Mouse (Mus musculus) midbrain, embryonic 10.5 days (tissue): ENCODE measurements around the gene Kmo. TPM values are rescaled to one million over a fixed set of nuclear protein-coding genes. Genes with fewer than 3 reads are reported as not detected.

Experiments used
- DNase-seq: peaks from one replicate; pipeline ENCODE4 v3.0.0-alpha.2; 2017; ENCODE audit warnings: low spot score
- H3K27ac ChIP-seq: fragments of 300-500 bp; sonication (generic); replicated peaks from 2 replicates; pipeline ENCODE4 v1.5.1; 2016; ENCODE audit warnings: mild to moderate bottlenecking
- H3K27me3 ChIP-seq: fragments of 300-500 bp; sonication (generic); 2 replicates; pipeline ENCODE4 v1.6.1; 2016; ENCODE audit warnings: low read depth, mild to moderate bottlenecking; ENCODE audit not compliant: poor library complexity, severe bottlenecking
- H3K36me3 ChIP-seq: fragments of 300-500 bp; sonication (generic); 2 replicates; pipeline ENCODE4 v1.6.1; 2016; ENCODE audit warnings: mild to moderate bottlenecking, moderate library complexity
- H3K4me1 ChIP-seq: fragments of 300-500 bp; sonication (generic); 2 replicates; pipeline ENCODE4 v1.6.1; 2016
- H3K4me3 ChIP-seq: fragments of 300-500 bp; sonication (generic); 2 replicates; pipeline ENCODE4 v1.5.1; 2016; ENCODE audit warnings: mild to moderate bottlenecking, moderate library complexity
- H3K9me3 ChIP-seq: fragments of 300-500 bp; sonication (generic); replicated peaks from 2 replicates; pipeline ENCODE4 v1.6.1; 2016; ENCODE audit warnings: mild to moderate bottlenecking
- WGBS: fragments of 180-500 bp; shearing (Covaris S2); methylation state at CpG from one replicate; pipeline ENCODE4 v1.1.7; 2016; 5-methylcytosine and 5-hydroxymethylcytosine counted together
- polyA plus RNA-seq: library from polyadenylated mRNA; unstranded; fragments of >200 nt; fragmentation: Nextera tagmentation; extraction: Ambion mirVana; gene quantifications from 2 replicates; pipeline ENCODE4 v1.2.1, GENCODE M21; 2016

Gene Kmo
- polyA plus RNA-seq, 1 experiment from 2014 or later: 0.11 TPM

DNA sequence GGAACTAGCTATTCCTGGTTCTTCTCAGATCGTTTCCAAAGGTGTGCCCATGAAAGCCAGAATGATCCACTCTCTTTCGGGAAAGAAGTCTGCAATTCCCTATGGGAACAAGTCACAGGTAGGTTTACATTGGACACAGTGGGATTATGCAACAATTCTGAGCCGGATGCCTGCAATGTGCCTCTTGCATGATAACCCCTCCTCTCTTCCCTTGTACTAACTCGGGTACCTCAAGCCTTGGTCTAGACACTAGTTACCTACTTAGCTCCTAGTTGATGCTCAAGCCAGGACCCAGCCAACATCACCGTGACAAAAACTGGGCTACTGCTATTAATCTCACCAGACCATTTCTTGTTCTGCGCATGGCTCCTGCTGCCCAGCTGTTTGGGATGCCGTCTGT lies 18.9 kb downstream of the Kmo start:
- DNase-seq: no peak
- H3K4me1 ChIP-seq: peaks cover 6% of the 10 kb centered on the region; the same call in 1 of the 2 replicates
- H3K4me3 ChIP-seq: no peak overlapping the region
- no peaks in the 10 kb centered on the region for H3K27me3 ChIP-seq
- 93% methylated on average over 7 of the region's 7 CpGs for WGBS
- H3K9me3 ChIP-seq: no peaks in the 10 kb centered on the region
- H3K27ac ChIP-seq: no peak overlapping the region
- no peaks in the 10 kb centered on the region for H3K36me3 ChIP-seq

DNA sequence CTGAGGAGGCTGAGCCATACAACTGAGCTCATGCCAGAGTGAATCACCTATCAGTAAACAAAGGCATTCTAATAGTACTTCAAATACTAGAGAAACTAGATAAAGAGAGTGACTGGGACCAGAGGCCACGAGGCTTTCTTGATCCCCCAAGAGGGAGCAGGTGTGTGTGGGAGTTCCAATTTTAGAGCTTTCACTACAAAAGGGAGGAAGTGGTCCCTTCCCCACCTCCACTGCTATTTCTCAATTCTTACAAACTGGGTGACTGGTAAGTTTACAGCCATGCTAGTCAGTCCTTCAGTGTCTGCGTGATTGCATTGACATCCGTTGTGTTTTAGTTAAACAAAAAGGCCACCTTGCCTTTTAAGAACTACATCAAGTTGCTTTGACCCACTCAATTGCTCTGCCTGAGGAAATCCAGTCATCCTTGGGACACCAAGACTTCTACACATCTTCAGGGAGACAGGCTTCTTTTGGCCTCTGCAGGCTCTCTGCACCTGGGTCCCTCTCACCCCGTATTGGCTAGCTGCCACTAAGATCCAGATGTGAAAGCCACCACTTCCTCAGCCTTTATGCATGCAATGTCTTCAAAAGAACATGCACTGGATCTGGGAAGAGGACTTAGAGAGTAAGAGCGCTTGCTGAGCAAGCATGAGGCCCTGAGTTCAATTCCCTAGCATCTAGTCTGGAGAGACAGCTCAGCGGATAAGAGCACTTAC lies 20.4 kb downstream of the Kmo start:
- DNase-seq: no peak
- Histone ChIP-seq H3K4me1 (peaks cover 6% of the 10 kb centered on the region; the same call in 1 of the 2 replicates), H3K9me3 (no peaks in the 10 kb centered on the region), H3K36me3 (no peaks in the 10 kb centered on the region), H3K4me3 (no peak overlapping the region), H3K27me3 (no peaks in the 10 kb centered on the region), H3K27ac (no peak overlapping the region)
- WGBS: 84% methylated on average over 6 of the region's 6 CpGs

DNA sequence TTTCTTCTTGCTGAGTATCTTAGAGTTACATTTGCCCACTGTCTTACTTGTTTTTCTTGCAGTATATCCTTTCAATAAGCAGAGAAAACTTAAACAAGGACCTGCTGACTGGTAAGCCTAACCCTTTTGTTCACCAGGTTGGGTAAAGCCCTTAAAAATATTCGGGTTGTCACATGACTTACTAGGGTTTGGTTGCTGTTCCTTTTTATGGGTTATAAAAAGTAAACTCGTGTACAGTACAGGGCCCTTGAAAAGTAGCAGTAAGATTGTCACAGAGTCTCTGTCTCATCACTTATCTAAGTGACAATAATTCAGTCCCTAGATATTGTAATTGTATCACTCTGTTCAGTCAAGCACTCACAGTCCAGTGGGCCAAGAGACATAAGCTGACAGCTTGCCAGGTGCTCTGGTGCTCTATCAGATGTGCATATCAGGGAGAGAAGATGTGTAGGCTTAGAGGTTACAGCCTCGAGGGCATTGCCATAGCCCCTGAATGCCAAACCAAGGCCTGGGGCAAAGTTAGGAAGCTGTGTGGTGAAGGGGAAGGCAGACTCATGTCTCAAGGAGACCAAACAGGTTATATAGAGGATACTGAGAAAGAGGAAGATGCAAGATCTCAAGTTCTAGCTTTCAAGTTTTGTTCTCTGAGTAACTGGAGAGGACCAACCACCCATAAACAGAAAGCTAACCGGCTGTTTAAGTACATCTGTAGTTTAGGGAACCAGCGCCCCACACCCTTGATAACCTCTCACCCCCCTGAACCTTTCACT lies 23.5 kb downstream of the Kmo start:
- DNase-seq: no peak
- H3K9me3 ChIP-seq: no peaks in the 10 kb centered on the region
- no peak overlapping the region for H3K27ac ChIP-seq
- no peaks in the 10 kb centered on the region for H3K27me3 ChIP-seq
- peaks cover 6% of the 10 kb centered on the region; the same call in 1 of the 2 replicates for H3K4me1 ChIP-seq
- H3K4me3 ChIP-seq: no peak overlapping the region
- H3K36me3 ChIP-seq: no peaks in the 10 kb centered on the region
- 80% methylated on average over 5 of the region's 5 CpGs for WGBS

DNA sequence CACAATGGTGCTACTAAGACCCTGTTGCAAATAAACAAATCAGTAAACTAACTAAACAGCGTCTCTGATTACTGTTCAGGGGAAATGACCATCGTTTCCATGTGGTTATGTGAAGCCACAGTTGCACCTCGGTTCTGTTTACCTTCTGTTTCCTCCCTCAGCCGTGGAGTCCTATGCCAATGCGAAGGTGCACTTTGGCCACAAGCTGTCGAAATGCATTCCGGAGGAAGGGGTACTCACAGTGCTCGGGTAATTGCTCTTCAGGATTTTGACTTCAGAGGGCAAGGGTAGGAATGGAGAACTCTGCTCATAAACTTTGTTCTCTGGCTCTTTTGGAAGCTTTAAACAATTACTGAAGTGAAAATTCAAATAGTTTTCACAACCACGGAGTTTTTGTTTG lies 26.8 kb downstream of the Kmo start:
- Histone ChIP-seq H3K36me3 (no peaks in the 10 kb centered on the region), H3K27me3 (no peaks in the 10 kb centered on the region), H3K27ac (no peak overlapping the region), H3K9me3 (no peaks in the 10 kb centered on the region), H3K4me3 (no peak overlapping the region), H3K4me1 (peaks cover 4% of the 10 kb centered on the region; the same call in 1 of the 2 replicates)
- DNase-seq: no peak
- WGBS: 83% methylated on average over 9 of the region's 9 CpGs

DNA sequence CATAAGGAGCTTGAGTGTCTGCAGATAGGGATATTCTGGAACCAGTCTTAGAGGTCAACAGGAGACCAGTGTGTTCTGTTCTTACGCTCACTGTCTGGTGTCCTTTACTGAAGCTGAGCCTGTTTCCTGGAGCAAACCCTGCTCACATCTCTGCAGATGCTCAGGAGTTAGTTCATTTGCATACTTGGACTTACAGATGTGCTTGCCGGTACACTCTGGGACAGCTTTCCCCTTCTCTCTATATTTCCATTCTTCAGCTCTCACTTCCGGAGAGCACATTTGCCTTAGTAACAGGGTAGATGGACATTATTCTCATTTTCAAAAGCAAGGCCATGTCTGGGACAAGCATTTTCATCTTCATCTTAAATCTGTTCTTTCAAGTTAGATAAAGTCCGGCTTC lies 28.4 kb downstream of the Kmo start:
- H3K27me3 ChIP-seq: no peaks in the 10 kb centered on the region
- no peaks in the 10 kb centered on the region for H3K4me1 ChIP-seq
- no peak overlapping the region for H3K4me3 ChIP-seq
- H3K27ac ChIP-seq: no peak overlapping the region
- H3K36me3 ChIP-seq: no peaks in the 10 kb centered on the region
- H3K9me3 ChIP-seq: no peaks in the 10 kb centered on the region
- WGBS: 97% methylated on average over 4 of the region's 4 CpGs
- DNase-seq: no peak

DNA sequence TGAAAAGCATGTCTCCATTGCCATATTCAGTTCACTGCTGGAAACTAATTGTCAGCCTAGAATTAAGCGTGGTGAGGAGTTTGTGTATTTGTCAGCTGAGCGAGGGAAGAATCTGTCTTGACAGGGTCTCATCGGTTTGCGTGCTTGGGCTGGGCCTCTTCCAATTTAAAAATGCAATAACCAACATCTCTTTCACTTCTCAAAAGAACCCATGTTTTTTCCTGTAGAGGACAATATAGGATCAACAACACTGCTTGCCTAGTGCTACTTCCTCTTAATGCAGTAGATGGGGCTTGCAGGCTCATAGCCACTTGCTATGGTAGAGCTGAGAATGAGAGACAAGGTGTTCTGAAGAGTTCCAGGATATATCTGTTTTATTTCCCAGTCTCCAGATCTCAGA lies 39.7 kb downstream of the Kmo start:
- Histone ChIP-seq H3K4me1 (no peaks in the 10 kb centered on the region), H3K9me3 (no peaks in the 10 kb centered on the region), H3K27ac (no peak overlapping the region), H3K4me3 (no peak overlapping the region), H3K27me3 (no peaks in the 10 kb centered on the region), H3K36me3 (peaks cover 27% of the 10 kb centered on the region)
- 95% methylated on average over 4 of the region's 4 CpGs for WGBS
- DNase-seq: no peak

DNA sequence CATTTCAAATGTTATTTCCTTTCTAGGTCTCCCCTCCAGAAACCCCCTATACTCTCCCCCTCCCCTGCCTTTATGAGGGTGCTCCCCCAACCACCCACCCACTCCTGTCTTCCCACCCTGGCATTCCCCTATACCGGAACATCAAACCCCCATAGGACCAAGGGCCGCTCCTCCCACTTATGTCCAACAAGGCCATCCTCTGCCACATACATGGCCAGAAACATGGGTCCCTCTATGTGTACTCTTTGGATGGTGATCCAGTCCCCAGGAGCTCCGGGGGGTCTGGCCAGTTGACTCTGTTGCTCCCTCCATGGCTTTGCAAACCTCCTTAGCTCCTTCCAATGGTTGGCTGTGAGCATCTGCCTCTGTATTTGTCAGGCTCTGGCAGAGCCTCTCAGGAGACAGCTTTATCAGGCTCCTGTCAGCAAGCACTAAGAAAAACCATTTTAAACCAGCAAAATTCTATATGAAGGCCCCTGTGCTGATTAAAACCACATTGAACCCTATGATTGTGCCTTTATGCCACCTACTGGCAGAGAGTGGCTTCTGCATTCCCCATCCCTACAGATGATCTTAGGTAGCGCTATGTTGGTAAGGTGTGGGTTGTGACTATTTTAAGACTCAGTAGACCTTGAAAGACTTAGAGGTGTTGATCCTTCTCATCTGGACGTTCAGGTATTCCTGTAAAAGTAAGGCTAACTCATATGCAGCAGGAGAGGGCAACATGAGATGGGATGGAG lies 48.7 kb downstream of the Kmo start:
- 0 out of 2 replicates have a peak, but pooled peaks cover 6% of the 10 kb centered on the region for H3K4me1 ChIP-seq
- no peaks in the 10 kb centered on the region for H3K9me3 ChIP-seq
- H3K36me3 ChIP-seq: peaks cover 6% of the 10 kb centered on the region
- 85% methylated on average over 5 of the region's 5 CpGs for WGBS
- no peaks in the 10 kb centered on the region for H3K27me3 ChIP-seq
- no peak overlapping the region for H3K4me3 ChIP-seq
- no peak overlapping the region for H3K27ac ChIP-seq
- no peak for DNase-seq

DNA sequence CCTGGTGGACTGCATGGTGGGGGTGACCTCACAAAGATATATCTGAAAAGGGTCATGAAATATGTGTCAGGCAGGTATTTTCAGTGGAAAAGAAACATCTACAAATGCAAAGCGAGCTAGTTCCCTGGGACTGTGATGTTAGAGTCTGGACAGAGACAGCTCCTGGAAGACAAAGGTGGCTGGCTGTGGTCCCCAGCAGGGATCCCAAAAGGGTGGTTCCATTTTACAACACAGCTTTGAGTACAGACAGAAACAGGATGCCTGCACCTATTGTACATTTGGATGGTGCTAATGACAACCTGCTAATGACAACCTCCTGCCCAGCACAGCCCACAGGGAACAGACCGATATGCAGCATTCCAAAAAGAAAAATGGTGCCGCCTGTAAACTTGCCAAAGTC lies 49.3 kb downstream of the Kmo start:
- DNase-seq: no peak
- Histone ChIP-seq H3K4me3 (no peak overlapping the region), H3K9me3 (no peaks in the 10 kb centered on the region), H3K4me1 (0 out of 2 replicates have a peak, but pooled peaks cover 6% of the 10 kb centered on the region), H3K27ac (no peak overlapping the region), H3K27me3 (no peaks in the 10 kb centered on the region), H3K36me3 (peaks cover 3% of the 10 kb centered on the region; the same call in 1 of the 2 replicates)
- WGBS: 94% methylated on average over 3 of the region's 3 CpGs

DNA sequence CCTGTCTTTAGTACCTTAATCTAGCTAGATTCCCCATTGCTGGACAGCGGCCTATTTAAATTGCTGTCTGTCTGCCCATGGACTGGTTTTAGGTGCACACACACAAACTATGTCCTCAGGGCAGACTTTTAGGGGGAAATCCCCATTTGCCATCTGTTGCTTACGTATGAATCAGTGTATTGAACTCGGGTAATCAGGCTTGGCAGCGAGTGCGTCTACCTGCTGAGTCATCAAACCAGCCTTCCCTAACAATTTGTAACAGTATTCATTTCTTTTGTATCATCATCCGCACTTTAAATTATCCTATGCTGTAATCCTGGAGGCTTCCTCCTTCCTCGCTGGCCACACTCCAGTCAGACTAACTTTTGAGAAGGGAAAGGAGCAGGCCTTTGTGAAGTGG lies 49.9 kb downstream of the Kmo start:
- Histone ChIP-seq H3K27ac (no peak overlapping the region), H3K36me3 (no peaks in the 10 kb centered on the region), H3K4me1 (0 out of 2 replicates have a peak, but pooled peaks cover 6% of the 10 kb centered on the region), H3K27me3 (no peaks in the 10 kb centered on the region), H3K9me3 (no peaks in the 10 kb centered on the region), H3K4me3 (no peak overlapping the region)
- DNase-seq: no peak
- 80% methylated on average over 7 of the region's 7 CpGs for WGBS

DNA sequence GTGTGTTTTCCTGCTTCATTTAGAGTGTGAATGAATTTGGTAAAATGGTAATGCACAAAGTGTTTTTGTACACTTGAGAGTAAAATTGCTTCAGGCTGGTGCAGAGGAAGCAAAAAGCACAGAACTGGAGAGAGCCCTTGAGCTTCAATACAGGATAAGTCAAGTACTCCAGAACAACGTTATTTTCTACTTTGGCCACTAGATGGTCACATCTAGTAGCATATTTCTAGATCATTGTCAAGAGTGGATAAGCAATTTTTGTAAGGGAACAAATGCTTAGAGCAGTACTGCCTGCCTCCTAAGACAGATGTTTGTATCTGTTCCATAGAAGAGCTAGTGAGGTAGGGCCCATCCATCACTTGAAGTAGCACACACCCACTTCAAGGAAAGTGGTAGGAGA lies 51.4 kb downstream of the Kmo start:
- Histone ChIP-seq H3K27me3 (no peaks in the 10 kb centered on the region), H3K4me1 (no peaks in the 10 kb centered on the region), H3K4me3 (no peak overlapping the region), H3K9me3 (no peaks in the 10 kb centered on the region), H3K36me3 (peaks cover 5% of the 10 kb centered on the region), H3K27ac (no peak overlapping the region)
- 50% methylated on average over 1 of the region's 1 CpGs for WGBS
- DNase-seq: no peak

DNA sequence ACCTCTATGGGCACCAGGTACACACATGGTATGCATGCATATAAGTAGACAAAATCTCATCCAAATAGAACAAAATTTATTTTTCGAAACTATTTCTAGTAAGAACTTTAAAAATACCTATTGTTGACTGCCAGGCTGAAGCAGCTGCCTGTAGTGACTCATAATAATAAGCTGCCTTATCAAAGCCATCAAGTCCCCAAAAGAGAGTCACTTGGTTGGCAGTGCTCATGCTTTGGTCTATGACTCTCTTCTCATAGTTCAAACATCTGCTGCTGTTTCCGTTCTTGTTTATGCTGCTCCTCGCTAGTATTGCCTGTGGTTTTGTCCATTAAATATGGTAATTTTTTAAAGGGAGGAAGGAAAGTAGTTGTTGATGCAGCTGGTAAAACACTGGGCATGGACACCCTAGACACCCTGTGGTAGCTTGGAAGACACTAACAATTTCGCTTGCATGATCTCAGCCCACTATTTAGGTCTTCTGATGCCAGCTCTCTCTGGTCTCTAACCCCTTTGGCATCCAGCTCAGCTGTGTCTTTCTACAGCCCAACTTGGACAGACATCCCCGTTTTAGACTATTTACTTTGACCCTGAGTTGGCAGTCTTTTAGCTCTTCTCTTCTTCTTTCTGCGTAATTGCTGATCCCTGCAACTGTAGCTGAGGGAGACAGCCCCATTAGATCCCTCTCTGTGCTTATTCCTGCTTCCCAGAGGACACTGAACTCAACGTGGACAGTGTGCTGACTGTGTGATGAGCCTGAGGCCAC lies 53.6 kb downstream of the Kmo start:
- no peaks in the 10 kb centered on the region for H3K4me1 ChIP-seq
- no peaks in the 10 kb centered on the region for H3K27me3 ChIP-seq
- no peak for DNase-seq
- WGBS: 85% methylated on average over 7 of the region's 7 CpGs
- no peaks in the 10 kb centered on the region for H3K9me3 ChIP-seq
- no peak overlapping the region for H3K27ac ChIP-seq
- H3K36me3 ChIP-seq: peaks cover 8% of the 10 kb centered on the region
- H3K4me3 ChIP-seq: no peak overlapping the region

DNA sequence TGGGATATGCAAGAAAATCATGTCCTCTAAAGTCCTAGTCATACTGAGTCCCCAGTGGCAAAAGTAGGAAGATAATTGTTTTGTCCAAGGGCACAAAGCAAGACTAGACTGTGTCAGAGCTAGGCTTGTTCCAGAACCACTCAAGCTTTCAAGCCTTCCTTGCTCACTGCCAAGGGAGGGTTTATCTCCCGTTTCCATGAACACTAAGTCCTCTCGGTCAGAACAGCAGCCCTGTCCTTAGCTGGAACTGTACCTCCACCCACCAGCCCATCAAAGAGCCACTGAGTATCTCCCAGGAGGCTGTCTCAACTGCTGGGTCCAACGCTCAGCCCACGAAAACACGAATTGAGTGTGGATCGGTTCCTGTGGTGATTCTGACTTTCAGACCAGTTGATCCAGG lies 54.9 kb downstream of the Kmo start:
- DNase-seq: no peak
- Histone ChIP-seq H3K4me3 (no peak overlapping the region), H3K4me1 (no peaks in the 10 kb centered on the region), H3K36me3 (peaks cover 8% of the 10 kb centered on the region), H3K27me3 (no peaks in the 10 kb centered on the region), H3K9me3 (no peaks in the 10 kb centered on the region), H3K27ac (no peak overlapping the region)
- WGBS: 88% methylated on average over 6 of the region's 6 CpGs
